Mouse (Mus musculus): ENCODE results near the gene Chid1. TPM values are rescaled to one million over a fixed set of nuclear protein-coding genes. Genes with fewer than 3 reads are reported as not detected.

Gene Chid1
- polyA plus RNA-seq, 1 experiment from 2014 or later, result 35.9 TPM

GRCm38 (mm10) chr7:141460001-141460390, 79.7 kb downstream of the Chid1 start:
- no peak overlapping the region for H3K9ac ChIP-seq
- H3K27ac ChIP-seq (ENCODE audit: poor library complexity, severe bottlenecking), result no peak overlapping the region
- 63% methylated on average over 5 of the region's 5 CpGs for WGBS
- no peak overlapping the region for H3K4me3 ChIP-seq
- H3K36me3 ChIP-seq, result peaks cover 20% of the 10 kb centered on the region
- ATAC-seq (ENCODE audit: insufficient number of reproducible peaks, low FRiP score), result no peak
- peaks cover 55% of the 10 kb centered on the region for H3K27me3 ChIP-seq (replicated peaks)
- peaks cover 44% of the 10 kb centered on the region for H3K4me1 ChIP-seq (replicated peaks)
- H3K9me3 ChIP-seq (replicated peaks), result no peaks in the 10 kb centered on the region
- no peak overlapping the region for H3K4me2 ChIP-seq

GRCm38 (mm10) chr7:141459301-141459711, 80.4 kb downstream of the Chid1 start:
- ATAC-seq (ENCODE audit: insufficient number of reproducible peaks, low FRiP score), result no peak
- Histone ChIP-seq H3K27ac (ENCODE audit: poor library complexity, severe bottlenecking) (no peak overlapping the region), H3K9me3 (replicated peaks) (no peaks in the 10 kb centered on the region), H3K4me3 (no peak overlapping the region), H3K4me2 (no peak overlapping the region), H3K4me1 (replicated peaks) (peaks cover 43% of the 10 kb centered on the region), H3K9ac (no peak overlapping the region), H3K27me3 (replicated peaks) (peaks cover 48% of the 10 kb centered on the region), H3K36me3 (peaks cover 20% of the 10 kb centered on the region)
- WGBS, result 89% methylated on average over 17 of the region's 17 CpGs

- Histone ChIP-seq H3K36me3 (peaks cover 20% of the 10 kb centered on the region), H3K4me2 (no peak overlapping the region), H3K27ac (ENCODE audit: poor library complexity, severe bottlenecking) (no peak overlapping the region), H3K9ac (no peak overlapping the region), H3K4me3 (no peak overlapping the region), H3K4me1 (replicated peaks) (peaks cover 38% of the 10 kb centered on the region), H3K9me3 (replicated peaks) (no peaks in the 10 kb centered on the region), H3K27me3 (replicated peaks) (peaks cover 42% of the 10 kb centered on the region)
- WGBS, result 90% methylated on average over 11 of the region's 11 CpGs
- ATAC-seq (ENCODE audit: insufficient number of reproducible peaks, low FRiP score), result no peak
These were observed 81.0 kb downstream of the Chid1 start for GRCm38 (mm10) chr7:141458661-141459060.

- H3K9ac ChIP-seq, result no peak overlapping the region
- H3K9me3 ChIP-seq (replicated peaks), result no peaks in the 10 kb centered on the region
- H3K27ac ChIP-seq (ENCODE audit: poor library complexity, severe bottlenecking), result no peak overlapping the region
- peaks cover 36% of the 10 kb centered on the region for H3K27me3 ChIP-seq (replicated peaks)
- no peak overlapping the region for H3K4me3 ChIP-seq
- no peak for ATAC-seq (ENCODE audit: insufficient number of reproducible peaks, low FRiP score)
- WGBS, result 77% methylated on average over 15 of the region's 15 CpGs
- H3K4me1 ChIP-seq (replicated peaks), result peaks cover 33% of the 10 kb centered on the region
- H3K4me2 ChIP-seq, result no peak overlapping the region
- H3K36me3 ChIP-seq, result peaks cover 20% of the 10 kb centered on the region
These were observed 81.5 kb downstream of the Chid1 start for GRCm38 (mm10) chr7:141457986-141458660.

GRCm38 (mm10) chr7:141457236-141457635, 82.4 kb downstream of the Chid1 start:
- H3K4me3 ChIP-seq, result no peak overlapping the region
- no peak for ATAC-seq (ENCODE audit: insufficient number of reproducible peaks, low FRiP score)
- WGBS, result 90% methylated on average over 14 of the region's 14 CpGs
- H3K4me1 ChIP-seq (replicated peaks), result peaks cover 30% of the 10 kb centered on the region
- H3K9ac ChIP-seq, result no peak overlapping the region
- no peak overlapping the region for H3K4me2 ChIP-seq
- no peak overlapping the region for H3K27ac ChIP-seq (ENCODE audit: poor library complexity, severe bottlenecking)
- peaks cover 29% of the 10 kb centered on the region for H3K27me3 ChIP-seq (replicated peaks)
- peaks cover 21% of the 10 kb centered on the region for H3K36me3 ChIP-seq
- H3K9me3 ChIP-seq (replicated peaks), result no peaks in the 10 kb centered on the region

GRCm38 (mm10) chr7:141456739-141457138, 82.9 kb downstream of the Chid1 start:
- H3K9me3 ChIP-seq (replicated peaks), result no peaks in the 10 kb centered on the region
- peak overlapping the region; percentile 62; the same call in 1 of the 2 replicates for H3K4me3 ChIP-seq
- peak overlapping the region; percentile 76 for H3K4me2 ChIP-seq
- H3K27me3 ChIP-seq (replicated peaks), result peaks cover 24% of the 10 kb centered on the region
- peaks cover 25% of the 10 kb centered on the region for H3K4me1 ChIP-seq (replicated peaks)
- WGBS, result 85% methylated on average over 6 of the region's 6 CpGs
- H3K36me3 ChIP-seq, result peaks cover 26% of the 10 kb centered on the region
- H3K9ac ChIP-seq, result no peak overlapping the region
- H3K27ac ChIP-seq (ENCODE audit: poor library complexity, severe bottlenecking), result no peak overlapping the region
- ATAC-seq (ENCODE audit: insufficient number of reproducible peaks, low FRiP score), result no peak

GRCm38 (mm10) chr7:141455610-141456314, 83.9 kb downstream of the Chid1 start:
- H3K4me3 ChIP-seq, result peak overlapping the region; percentile 62
- ATAC-seq (ENCODE audit: insufficient number of reproducible peaks, low FRiP score), result peak; percentile 56
- peak overlapping the region; percentile 83 for H3K27ac ChIP-seq (ENCODE audit: poor library complexity, severe bottlenecking)
- peaks cover 15% of the 10 kb centered on the region for H3K27me3 ChIP-seq (replicated peaks)
- 2% methylated on average over 23 of the region's 23 CpGs for WGBS
- H3K9me3 ChIP-seq (replicated peaks), result no peaks in the 10 kb centered on the region
- peaks cover 35% of the 10 kb centered on the region for H3K36me3 ChIP-seq
- peaks cover 20% of the 10 kb centered on the region for H3K4me1 ChIP-seq (replicated peaks)
- H3K4me2 ChIP-seq, result peak overlapping the region; percentile 76
- H3K9ac ChIP-seq, result peak overlapping the region; percentile 75

GRCm38 (mm10) chr7:141454967-141455551, 84.6 kb downstream of the Chid1 start, which contains the start of gene Pnpla2:
Gene Pnpla2 (plus strand): TSS chr7:141455198.
- peaks cover 42% of the 10 kb centered on the region for H3K36me3 ChIP-seq
- WGBS, result 0% methylated on average over 45 of the region's 45 CpGs

GRCm38 (mm10) chr7:141453636-141454035, 86.0 kb downstream of the Chid1 start:
- no peak overlapping the region for H3K4me3 ChIP-seq
- no peak overlapping the region for H3K9ac ChIP-seq
- peaks cover 42% of the 10 kb centered on the region for H3K36me3 ChIP-seq
- WGBS, result 82% methylated on average over 2 of the region's 2 CpGs
- H3K9me3 ChIP-seq (replicated peaks), result no peaks in the 10 kb centered on the region
- H3K27me3 ChIP-seq (replicated peaks), result no peaks in the 10 kb centered on the region
- H3K27ac ChIP-seq (ENCODE audit: poor library complexity, severe bottlenecking), result no peak overlapping the region
- no peak overlapping the region for H3K4me2 ChIP-seq
- no peak for ATAC-seq (ENCODE audit: insufficient number of reproducible peaks, low FRiP score)
- H3K4me1 ChIP-seq (replicated peaks), result peaks cover 22% of the 10 kb centered on the region

More at GRCm38 (mm10) chr7:141454967-141455551, 84.6 kb downstream of the Chid1 start, which contains the start of gene Pnpla2:
- Histone ChIP-seq H3K9me3 (replicated peaks) (no peaks in the 10 kb centered on the region), H3K27ac (ENCODE audit: poor library complexity, severe bottlenecking) (peak within 1 kb of the TSS; percentile 83), H3K4me2 (peak within 1 kb of the TSS; percentile 76), H3K27me3 (replicated peaks) (peaks cover 8% of the 10 kb centered on the region; the same call in 1 of the 2 replicates), H3K9ac (peak within 1 kb of the TSS; percentile 75), H3K4me1 (replicated peaks) (peaks cover 19% of the 10 kb centered on the region), H3K4me3 (peak within 1 kb of the TSS; percentile 62)
- peak; percentile 90 for ATAC-seq (ENCODE audit: insufficient number of reproducible peaks, low FRiP score)

GRCm38 (mm10) chr7:141451928-141452327, 87.7 kb downstream of the Chid1 start:
- ATAC-seq (ENCODE audit: insufficient number of reproducible peaks, low FRiP score), result no peak
- Histone ChIP-seq H3K4me2 (no peak overlapping the region), H3K4me1 (replicated peaks) (peaks cover 29% of the 10 kb centered on the region), H3K4me3 (no peak overlapping the region), H3K9me3 (replicated peaks) (no peaks in the 10 kb centered on the region), H3K36me3 (peaks cover 40% of the 10 kb centered on the region), H3K27me3 (replicated peaks) (no peaks in the 10 kb centered on the region), H3K27ac (ENCODE audit: poor library complexity, severe bottlenecking) (no peak overlapping the region), H3K9ac (no peak overlapping the region)

All from heart, embryonic 12.5 days (tissue).